Mouse (Mus musculus) olfactory bulb, adult 2 months (tissue): Measurements from ENCODE around the gene Ybx3. TPM values are rescaled to one million over a fixed set of nuclear protein-coding genes. Genes with fewer than 3 reads are reported as not detected.

Experiments
- H3K27ac ChIP-seq: fragments of 200-500 bp; 2 replicates; pipeline ENCODE4 v1.5.1; 2012; ENCODE audit warnings: low read depth, low read length; ENCODE audit not compliant: insufficient read depth
- H3K4me1 ChIP-seq: fragments of 200-500 bp; 2 replicates; pipeline ENCODE4 v1.6.1; 2012; ENCODE audit warnings: low read length; ENCODE audit not compliant: control insufficient read depth, insufficient read depth
- H3K4me3 ChIP-seq: fragments of 200-500 bp; 2 replicates; pipeline ENCODE4 v1.5.1; 2012; ENCODE audit warnings: mild to moderate bottlenecking, low read depth, low read length, moderate library complexity; ENCODE audit not compliant: insufficient read depth
- CTCF ChIP-seq: fragments of 200-500 bp; IDR thresholded peaks from 2 replicates; pipeline ENCODE4 v1.5.1; 2012; ENCODE audit warnings: low read depth, mild to moderate bottlenecking, low read length, moderate library complexity; ENCODE audit not compliant: insufficient read depth
- POLR2A ChIP-seq: fragments of 200-500 bp; IDR thresholded peaks from 2 replicates; pipeline ENCODE4 v1.6.1; 2012; ENCODE audit warnings: mild to moderate bottlenecking, low read depth, low read length, moderate library complexity; ENCODE audit not compliant: insufficient read depth
- WGBS: fragments of 180-500 bp; shearing (Covaris S2); methylation state at CpG from one replicate; pipeline ENCODE4 v1.1.7; 2018; 5-methylcytosine and 5-hydroxymethylcytosine counted together
- polyA plus RNA-seq: library from polyadenylated mRNA; stranded (reverse); fragments of >200 nt; gene quantifications from 2 replicates; pipeline ENCODE4 v1.2.4, GENCODE M21; 2012; ENCODE audit warnings: low replicate concordance; ENCODE audit not compliant: missing spikeins, insufficient read depth, insufficient read length

Gene Ybx3
- polyA plus RNA-seq, 1 experiment: not detected

DNA sequence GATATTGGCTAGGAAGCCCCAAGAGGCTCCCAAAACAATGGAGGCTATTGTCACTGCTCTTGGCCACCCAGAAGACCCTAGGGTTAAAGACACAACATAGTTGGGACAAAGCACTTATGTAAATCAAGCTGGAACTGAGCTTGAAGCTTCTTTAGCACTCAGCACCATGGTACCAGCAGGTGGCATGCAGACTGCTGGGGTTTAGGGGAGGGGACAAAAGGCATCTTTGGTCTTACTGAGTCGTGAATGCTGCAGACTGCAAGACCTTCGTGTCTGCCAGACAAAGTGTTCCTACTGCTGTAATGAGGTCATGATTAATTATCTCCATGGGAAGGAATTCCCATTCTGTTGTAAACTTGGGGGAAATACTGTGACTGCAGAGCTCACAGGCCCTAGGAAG is 17.6 kb upstream of the Ybx3 start:
- no peak for TF ChIP-seq POLR2A
- no peak for TF ChIP-seq CTCF
- 16% methylated on average over 2 of the region's 2 CpGs for WGBS
- Histone ChIP-seq H3K27ac (no peak overlapping the region), H3K4me3 (no peak overlapping the region), H3K4me1 (no peaks in the 10 kb centered on the region)

- TF ChIP-seq CTCF (no peak), POLR2A (no peak)
- WGBS: 78% methylated on average over 4 of the region's 4 CpGs
- Histone ChIP-seq H3K4me3 (no peak overlapping the region), H3K4me1 (no peaks in the 10 kb centered on the region), H3K27ac (no peak overlapping the region)
These were observed 16.9 kb upstream of the Ybx3 start for GRCm38 (mm10) chr6:131405174-131405573.

- no peak overlapping the region for H3K4me3 ChIP-seq
- WGBS: 78% methylated on average over 3 of the region's 3 CpGs
- no peaks in the 10 kb centered on the region for H3K4me1 ChIP-seq
- no peak overlapping the region for H3K27ac ChIP-seq
- TF ChIP-seq POLR2A (no peak), CTCF (no peak)
These were observed 16.0 kb upstream of the Ybx3 start for GRCm38 (mm10) chr6:131404260-131404659.

GRCm38 (mm10) chr6:131403036-131403435 is 14.8 kb upstream of the Ybx3 start:
- Histone ChIP-seq H3K27ac (no peak overlapping the region), H3K4me3 (no peak overlapping the region), H3K4me1 (no peaks in the 10 kb centered on the region)
- 50% methylated on average over 2 of the region's 2 CpGs for WGBS
- TF ChIP-seq POLR2A (no peak), CTCF (no peak)

DNA sequence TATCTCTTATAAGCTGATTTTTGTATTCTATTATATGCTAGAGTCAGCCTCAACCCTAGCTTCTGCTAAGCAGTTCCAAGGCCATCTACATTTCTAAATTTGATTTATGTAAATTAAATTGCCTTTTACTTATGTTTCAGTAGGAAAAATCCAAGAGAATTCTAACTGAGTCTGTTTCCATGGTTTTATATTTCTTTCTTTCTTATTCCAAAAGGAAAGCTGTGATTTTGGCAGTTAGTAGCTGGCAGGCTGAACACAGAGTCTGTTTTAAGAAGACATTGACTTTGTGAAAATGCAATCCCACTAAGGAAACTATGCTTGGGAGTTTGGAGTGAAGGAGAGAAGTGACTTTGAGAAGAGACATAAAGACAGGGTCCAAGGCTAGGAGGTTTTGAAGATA is 14.3 kb upstream of the Ybx3 start:
- no peaks in the 10 kb centered on the region for H3K4me1 ChIP-seq
- no peak overlapping the region for H3K27ac ChIP-seq
- TF ChIP-seq POLR2A (no peak), CTCF (no peak)
- H3K4me3 ChIP-seq: no peak overlapping the region

GRCm38 (mm10) chr6:131401259-131401658 is 13.0 kb upstream of the Ybx3 start:
- H3K4me3 ChIP-seq: no peak overlapping the region
- 96% methylated on average over 2 of the region's 2 CpGs for WGBS
- no peak overlapping the region for H3K27ac ChIP-seq
- TF ChIP-seq CTCF (no peak), POLR2A (no peak)
- H3K4me1 ChIP-seq: no peaks in the 10 kb centered on the region

GRCm38 (mm10) chr6:131396650-131397049 is 8.4 kb upstream of the Ybx3 start:
- H3K4me1 ChIP-seq: no peaks in the 10 kb centered on the region
- H3K27ac ChIP-seq: no peak overlapping the region
- TF ChIP-seq CTCF (no peak), POLR2A (no peak)
- whole genome bisulfite sequencing: 72% methylated on average over 1 of the region's 1 CpGs
- H3K4me3 ChIP-seq: no peak overlapping the region

DNA sequence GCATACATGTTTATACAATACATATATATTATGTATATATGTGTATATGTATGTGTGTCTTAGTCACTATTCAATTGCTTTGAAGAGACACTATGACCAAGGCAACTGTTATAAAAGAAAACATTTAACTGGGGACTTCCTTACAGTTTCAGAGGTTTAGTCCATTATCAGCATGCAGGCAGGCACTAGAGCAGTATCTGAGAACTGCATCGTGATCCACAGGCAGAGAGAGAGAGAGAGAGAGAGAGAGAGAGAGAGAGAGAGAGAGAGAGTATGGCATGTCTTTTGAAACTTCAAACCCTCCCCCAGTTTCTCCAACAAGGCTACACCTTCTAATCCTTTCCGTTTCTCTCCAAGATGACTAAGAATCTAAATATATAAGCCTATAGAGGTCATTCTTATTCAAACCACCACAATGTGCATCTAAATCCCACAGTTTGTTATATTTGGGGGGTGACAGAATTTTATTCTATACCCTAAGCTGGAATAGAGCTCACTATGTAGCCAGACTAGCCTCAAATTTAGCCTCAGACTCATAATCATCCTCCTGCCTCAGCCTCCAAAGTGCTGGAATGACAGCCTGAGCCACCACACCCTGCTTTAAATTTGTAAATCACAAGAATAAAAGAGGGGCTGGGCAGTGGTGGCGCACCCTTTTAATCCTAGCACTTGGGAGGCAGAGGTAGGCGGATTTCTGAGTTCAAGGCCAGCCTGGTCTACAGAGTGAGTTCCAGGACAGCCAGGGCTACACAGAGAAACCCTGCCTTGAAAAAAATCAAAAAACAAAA is 5.8 kb upstream of the Ybx3 start:
- H3K4me1 ChIP-seq: no peaks in the 10 kb centered on the region
- TF ChIP-seq CTCF (no peak), POLR2A (no peak)
- H3K4me3 ChIP-seq: no peak overlapping the region
- no peak overlapping the region for H3K27ac ChIP-seq
- WGBS: 66% methylated on average over 4 of the region's 4 CpGs

DNA sequence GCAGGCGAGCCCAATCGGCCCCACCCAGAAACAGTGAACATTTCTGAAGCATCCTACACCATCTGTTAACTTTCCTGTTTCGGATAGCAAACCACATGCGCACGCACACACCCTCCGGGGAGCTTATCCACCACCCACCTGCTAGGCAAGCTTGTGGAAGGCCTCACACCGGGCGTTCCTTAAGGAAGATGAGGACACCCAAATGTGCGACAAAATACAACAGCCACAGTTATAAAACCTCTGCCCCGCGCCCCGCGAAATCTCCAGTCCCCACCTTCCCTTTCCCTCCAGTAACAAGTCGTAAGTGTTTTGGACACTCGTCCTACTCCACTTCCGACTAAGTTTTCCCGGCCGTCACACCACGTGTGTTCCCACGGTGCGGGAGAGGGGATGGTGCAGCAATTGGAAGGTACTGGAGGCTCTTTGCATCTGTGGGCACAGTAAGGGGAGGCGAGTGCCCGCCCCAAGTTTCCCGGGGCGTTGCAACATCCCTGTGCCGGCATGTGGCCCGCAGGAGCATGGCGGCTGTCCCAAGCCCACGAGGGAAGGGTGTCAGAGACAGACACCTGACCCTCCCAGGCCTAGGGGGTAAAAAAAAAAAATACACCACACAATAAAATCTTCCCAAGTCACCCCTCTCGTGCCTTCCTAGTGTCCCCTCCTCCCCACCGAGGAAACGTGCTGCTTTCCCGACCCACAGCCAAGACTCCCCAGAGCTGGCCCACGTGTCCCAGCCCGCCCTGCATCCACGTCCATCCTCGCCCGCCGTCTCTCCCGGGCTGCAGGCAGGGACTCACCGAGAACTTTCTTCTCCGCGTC is 846 bp downstream of the Ybx3 start:
- WGBS: under 1% methylated on average over 43 of the region's 43 CpGs
- peak overlapping the region; percentile 99 for H3K4me3 ChIP-seq

More for the DNA sequence above, 846 bp downstream of the Ybx3 start:
- H3K27ac ChIP-seq: no peak overlapping the region
- no peak for TF ChIP-seq CTCF
- TF ChIP-seq POLR2A: no peak
- H3K4me1 ChIP-seq: peaks cover 6% of the 10 kb centered on the region
